In genomic region chr2:113115248-113115896, GRCm38 (mm10) we compare ENCODE assay signal across 21 mouse cellular contexts.
DNase-seq lines count a peak whose midpoint lies in the region; ATAC-seq and TF ChIP-seq lines count a peak whose summit lies in the region.
"Had no signal": no experiment of that assay in that cellular context is flagged by ENCODE, and none has a peak within 500 bp of the region (broad histone marks: within the 10 kb centered on the region; RNA-seq: fewer than 3 reads in every experiment).

No protein-coding gene starts in this region.

- H3K36me3 ChIP-seq in midbrain, postnatal 0 days (ENCODE audit: insufficient read depth, low read length) = no peaks in the 10 kb centered on the region
- H3K36me3 ChIP-seq: heart, embryonic 10.5 days; hindbrain, embryonic 12.5 days; liver, embryonic 13.5 days; midbrain, embryonic 15.5 days had no signal

- H3K9ac ChIP-seq in midbrain, postnatal 0 days (replicated peaks; ENCODE audit: low read length, poor library complexity, severe bottlenecking) = no peak overlapping the region
- H3K9ac ChIP-seq: hindbrain, embryonic 12.5 days; liver, embryonic 13.5 days; midbrain, embryonic 15.5 days had no signal

- ATAC-seq in cerebellum, adult (ENCODE audit: insufficient number of reproducible peaks, low FRiP score, low TSS enrichment) = no peak
- ATAC-seq in midbrain, postnatal 0 days (ENCODE audit: low FRiP score) = no peak
- ATAC-seq: forebrain, embryonic 14.5 days; inflammation-experienced regulatory T-cells, adult 6 months; midbrain, embryonic 15.5 days had no signal

- H3K4me1 ChIP-seq in midbrain, postnatal 0 days (ENCODE audit: insufficient read depth, low read length) = no peaks in the 10 kb centered on the region
- H3K4me1 ChIP-seq: heart, embryonic 10.5 days; hindbrain, embryonic 12.5 days; liver, embryonic 13.5 days; midbrain, embryonic 15.5 days had no signal

- no peak for TF ChIP-seq CTCF in midbrain, postnatal 0 days (IDR thresholded peaks at IDR 0.05)

- WGBS in midbrain, postnatal 0 days = 87% methylated on average over 4 of the region's 4 CpGs

- intact Hi-C loops in gastrocnemius, postnatal 14 days (cut with DNase I; ENCODE audit: low total_unique reads) = no loop called here
- intact Hi-C loops in gastrocnemius, postnatal 36 days (cut with DNase I) = no loop called here

- no peak overlapping the region for H3K4me2 ChIP-seq in midbrain, postnatal 0 days (ENCODE audit: low read depth, low read length, poor library complexity, severe bottlenecking)
- H3K4me2 ChIP-seq: hindbrain, embryonic 12.5 days; liver, embryonic 13.5 days; midbrain, embryonic 15.5 days had no signal

- H3K4me3 ChIP-seq in midbrain, postnatal 0 days (ENCODE audit: low read depth, low read length) = no peak overlapping the region
- H3K4me3 ChIP-seq: erythroblast, embryonic 14.5 days; heart, embryonic 10.5 days; hindbrain, embryonic 12.5 days; liver, embryonic 13.5 days; midbrain, embryonic 15.5 days had no signal

- no peak overlapping the region for H3K27ac ChIP-seq in midbrain, postnatal 0 days (ENCODE audit: low read depth, low read length)
- H3K27ac ChIP-seq: heart, embryonic 10.5 days; hindbrain, embryonic 12.5 days; liver, embryonic 13.5 days; midbrain, embryonic 15.5 days had no signal

- H3K27me3 ChIP-seq in midbrain, postnatal 0 days (ENCODE audit: insufficient read depth, low read length) = no peaks in the 10 kb centered on the region
- H3K27me3 ChIP-seq: hindbrain, embryonic 12.5 days; liver, embryonic 13.5 days; midbrain, embryonic 15.5 days had no signal

- no peaks in the 10 kb centered on the region for H3K9me3 ChIP-seq in midbrain, postnatal 0 days (ENCODE audit: low read length)
- H3K9me3 ChIP-seq: heart, embryonic 10.5 days; hindbrain, embryonic 12.5 days; liver, embryonic 13.5 days; midbrain, embryonic 15.5 days had no signal

- DNase-seq in cerebellum, adult 11-12 months = peak; percentile 11
- peak; percentile 17 for DNase-seq in gastrocnemius, postnatal 14 days
- no peak for DNase-seq in gastrocnemius, postnatal 36 days
- DNase-seq in right cerebral cortex, adult 2 months (ENCODE audit: low spot score in 2 of 2) = peak; percentile 22 to 49
- DNase-seq in right cerebral cortex, postnatal 14 days = no peak
- DNase-seq in midbrain, postnatal 0 days (ENCODE audit: low spot score) = no peak
- DNase-seq in heart, adult 9 months (ENCODE audit: low spot score in 2 of 2) = no peak
- DNase-seq: adrenal gland, adult 2 months; gastrocnemius, postnatal 25 days; heart, postnatal 10 days; kidney, adult 9 months; kidney, postnatal 36 days; liver, embryonic 13.5 days; thymus, adult 18-20 months had no signal

Comparison
In these comparisons a context has a peak if more than half of its experiments do, and no peak if none do; other contexts are left out.
1. DNase-seq: peak in cerebellum, adult 11-12 months (single experiment), gastrocnemius, postnatal 14 days (single experiment) and right cerebral cortex, adult 2 months (2 of 2); none in gastrocnemius, postnatal 36 days (0 of 2), right cerebral cortex, postnatal 14 days (single experiment), midbrain, postnatal 0 days (single experiment) and heart, adult 9 months (0 of 2).